Mouse (Mus musculus): ENCODE results near the gene Trim3.

Gene Trim3

DNA sequence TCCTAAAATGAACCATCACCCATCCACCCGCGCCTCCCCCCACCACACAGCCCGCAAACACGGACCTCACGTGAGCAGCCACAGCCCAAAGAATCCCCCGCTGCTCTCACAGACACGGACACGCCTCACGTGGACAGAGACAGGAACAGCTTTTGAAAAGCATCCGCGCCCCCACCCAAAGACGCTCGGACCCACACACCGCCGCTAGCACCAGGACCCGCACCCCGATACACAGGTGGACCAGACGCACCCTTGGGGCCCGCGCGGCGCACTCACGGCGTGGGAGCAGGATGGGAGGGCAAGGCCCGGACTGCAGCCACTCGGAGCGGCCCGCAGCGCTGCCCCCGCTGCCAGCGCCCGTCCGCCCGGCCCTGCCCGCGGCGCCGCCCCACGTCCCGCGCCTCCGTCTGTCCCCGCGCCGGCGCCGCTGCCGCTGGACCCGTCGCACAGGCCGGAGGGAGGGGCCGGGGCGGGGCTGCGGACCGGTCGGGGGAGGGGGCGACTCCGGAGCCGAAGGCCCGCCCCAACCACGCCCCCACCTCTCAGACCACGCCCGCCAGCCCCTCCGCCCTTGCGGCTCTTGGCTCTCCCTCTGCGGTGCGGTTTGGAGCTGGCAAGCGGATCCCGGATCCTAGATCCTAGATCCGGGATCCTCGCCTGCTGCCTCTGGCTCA is at the start of gene Trim3:
Gene Trim3 (minus strand): TSS at position 445 of the 674 bp plus-strand sequence.
- peak; percentile 95 for DNase-seq

DNA sequence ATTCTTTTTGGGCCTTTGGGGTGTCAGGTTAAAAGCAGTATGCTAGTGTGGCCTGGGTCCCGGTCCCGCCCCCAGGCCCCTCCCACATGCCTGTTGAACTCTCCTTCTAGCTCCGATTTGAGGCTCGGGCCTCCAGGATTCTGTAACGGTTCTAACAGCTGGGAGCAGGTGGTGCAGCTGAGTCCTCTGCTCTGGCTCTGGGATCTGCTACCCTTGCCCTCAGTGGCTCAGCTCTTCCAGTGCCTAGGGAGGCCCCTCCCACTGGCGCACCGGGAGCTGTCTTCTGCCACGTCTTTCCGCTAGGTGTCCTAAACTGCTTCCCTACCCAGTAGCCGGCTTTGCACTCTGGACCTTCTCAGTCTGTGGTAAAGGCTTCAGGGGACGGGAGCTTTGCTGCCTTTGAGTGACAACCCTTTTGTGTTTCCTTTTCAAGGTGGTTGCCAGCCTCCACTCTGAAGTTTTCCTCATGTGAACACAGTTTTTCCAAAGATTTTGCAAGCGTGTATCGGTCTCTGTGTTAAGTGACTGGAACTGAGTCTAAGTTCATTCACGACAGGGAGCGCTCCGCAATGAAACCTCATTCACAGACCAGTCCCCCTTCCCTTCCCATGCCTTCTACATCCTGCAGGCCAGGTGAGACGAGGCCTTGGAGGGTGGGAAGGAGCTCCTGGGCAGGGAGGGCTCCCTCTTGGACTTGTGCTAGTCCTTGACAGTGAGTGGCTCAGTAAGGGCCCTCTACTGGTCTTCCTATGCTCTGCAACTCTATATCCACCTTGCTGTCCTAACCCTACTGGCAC is 17.5 kb upstream of the Trim3 start, which contains the start of gene Dnhd1:
Gene Dnhd1 (plus strand): TSS at position 189 of the 797 bp plus-strand sequence.
- DNase-seq: peak; percentile 77

DNA sequence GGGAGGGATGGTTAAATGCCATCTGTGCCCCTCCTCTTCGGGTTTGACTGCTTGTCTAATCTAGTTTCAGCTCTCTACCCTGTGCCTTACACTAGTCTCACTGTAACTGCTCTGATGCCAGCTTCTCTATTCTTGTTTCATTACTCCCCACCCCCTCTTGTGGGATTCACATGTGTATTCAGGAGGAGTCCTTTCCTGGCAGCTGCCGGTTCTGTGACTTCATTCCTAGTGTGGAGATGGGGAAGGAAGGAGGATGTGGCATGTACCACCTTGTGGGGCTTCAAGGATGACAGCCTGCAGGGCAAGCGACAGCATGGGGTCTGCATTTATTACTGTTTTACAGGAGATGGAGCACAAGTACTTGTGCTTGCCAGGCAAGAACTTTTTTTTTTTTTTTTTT is 8.6 kb upstream of the Trim3 start:
- no peak for DNase-seq

DNA sequence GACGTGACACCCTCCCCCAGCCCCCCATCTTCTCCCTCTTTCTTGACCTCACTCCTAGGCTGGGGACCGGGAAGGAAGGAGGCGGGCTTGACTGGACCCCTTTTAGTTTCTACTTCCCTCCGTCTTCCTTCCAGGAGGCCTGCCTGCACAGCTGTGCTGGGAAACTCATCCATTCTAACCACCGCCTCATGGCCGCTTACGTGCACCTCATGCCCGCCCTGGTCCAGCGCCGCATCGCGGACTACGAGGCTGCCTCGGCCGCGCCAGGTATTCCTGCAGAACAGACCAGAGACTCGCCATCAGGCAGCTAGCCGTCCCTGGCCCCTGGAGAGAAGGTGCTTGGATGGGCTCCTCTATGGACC is 7.5 kb upstream of the Trim3 start:
- no peak for DNase-seq

DNA sequence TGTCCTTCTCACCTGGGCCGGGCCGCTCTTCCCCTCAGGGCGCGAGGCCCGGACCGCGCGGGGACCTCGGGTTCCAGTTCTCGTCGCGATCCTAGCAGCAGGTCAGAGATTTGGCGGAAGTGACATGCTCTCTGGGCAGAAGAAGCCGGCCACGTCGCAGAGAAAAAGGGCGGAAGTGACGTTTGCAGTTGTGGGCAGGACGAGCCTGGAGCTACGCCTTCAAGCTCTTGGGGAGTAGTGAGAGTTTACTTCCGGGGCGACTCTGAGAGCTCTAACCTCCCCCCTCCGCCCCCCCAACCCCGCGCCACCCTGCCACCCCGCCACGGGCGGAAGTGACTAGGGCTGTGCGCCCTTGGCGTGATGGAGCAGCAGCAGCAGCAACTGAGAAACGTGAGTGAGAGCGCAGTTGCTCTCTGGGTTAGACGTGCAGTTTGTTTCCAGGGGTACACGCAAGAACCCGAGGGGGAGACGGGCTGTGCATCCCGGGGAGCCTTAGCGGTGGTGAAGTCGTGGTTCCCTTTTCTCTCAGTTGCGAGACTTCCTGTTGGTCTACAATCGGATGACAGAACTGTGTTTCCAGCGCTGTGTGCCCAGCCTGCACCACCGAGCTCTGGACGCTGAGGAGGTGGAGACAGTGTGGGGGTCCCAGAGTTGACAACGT is 7.0 kb upstream of the Trim3 start, which contains the start of the genes Arfip2 and Gm45799:
Gene Arfip2 (minus strand): TSS at position 184 of the 661 bp plus-strand sequence.
Gene Gm45799 (plus strand): TSS at position 320 of the 661 bp plus-strand sequence.
- peak; percentile 98 for DNase-seq

DNA sequence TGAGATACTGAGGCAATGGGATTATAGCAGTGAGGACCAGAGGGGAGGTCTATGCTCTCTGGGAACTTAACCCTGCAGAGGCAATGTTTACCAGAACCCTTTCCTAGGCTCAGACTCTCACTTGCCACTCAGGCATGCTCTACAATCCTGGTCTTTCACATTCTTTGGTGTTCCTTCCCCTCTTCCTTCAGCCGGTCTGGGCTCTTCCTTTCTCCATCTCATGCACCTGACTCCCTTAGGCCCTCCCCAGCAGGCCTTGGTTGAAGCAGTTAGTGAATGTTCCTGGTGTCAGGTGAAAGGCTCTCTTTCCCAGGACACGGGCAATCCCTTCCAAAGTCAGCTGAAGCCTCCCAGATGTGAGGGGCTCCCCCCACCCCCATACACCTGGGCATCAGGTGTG is 6.4 kb upstream of the Trim3 start, which contains the start of gene Timm10b:
Gene Timm10b (plus strand): TSS at position 301 of the 400 bp plus-strand sequence.
- no peak for DNase-seq

DNA sequence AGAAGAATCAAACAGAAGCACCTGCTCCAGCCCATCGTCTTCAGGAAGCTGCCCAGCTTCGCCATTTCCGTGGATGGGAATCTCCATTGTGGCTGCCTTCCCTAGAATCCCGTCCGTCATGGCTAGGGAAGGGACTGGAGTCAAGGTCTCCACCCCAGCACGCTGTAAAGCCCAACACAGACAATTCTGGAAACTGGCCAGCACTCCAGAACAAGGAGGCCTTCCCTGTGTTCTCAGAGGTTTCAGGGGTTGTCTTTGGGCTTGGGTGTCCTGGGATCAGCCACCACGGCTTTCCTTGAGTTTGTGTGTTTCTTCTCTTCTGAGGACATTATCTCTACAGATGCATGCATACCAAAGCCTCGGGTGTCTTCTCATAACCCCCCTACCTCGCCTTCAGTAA is 5.9 kb upstream of the Trim3 start:
- DNase-seq: peak; percentile 47

DNA sequence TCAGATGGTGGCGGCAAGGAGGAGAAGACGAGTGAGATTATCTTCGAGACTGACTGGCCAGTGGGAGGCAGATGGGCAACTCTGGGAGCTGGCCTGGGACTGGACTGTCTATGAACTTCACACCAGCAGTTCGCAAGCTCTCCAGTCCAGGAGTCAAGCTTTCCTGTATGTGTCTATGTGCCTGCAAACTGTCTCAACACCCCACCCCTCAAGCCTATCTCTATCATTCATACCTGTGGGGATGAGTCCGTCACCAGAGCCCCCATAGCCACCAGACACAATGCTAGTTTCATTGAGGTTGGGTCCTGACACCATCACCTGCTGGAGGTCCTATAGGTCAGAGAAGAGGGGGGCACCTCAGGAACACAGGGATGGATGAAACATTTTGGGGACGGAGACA is 5.4 kb upstream of the Trim3 start:
- DNase-seq: no peak

DNA sequence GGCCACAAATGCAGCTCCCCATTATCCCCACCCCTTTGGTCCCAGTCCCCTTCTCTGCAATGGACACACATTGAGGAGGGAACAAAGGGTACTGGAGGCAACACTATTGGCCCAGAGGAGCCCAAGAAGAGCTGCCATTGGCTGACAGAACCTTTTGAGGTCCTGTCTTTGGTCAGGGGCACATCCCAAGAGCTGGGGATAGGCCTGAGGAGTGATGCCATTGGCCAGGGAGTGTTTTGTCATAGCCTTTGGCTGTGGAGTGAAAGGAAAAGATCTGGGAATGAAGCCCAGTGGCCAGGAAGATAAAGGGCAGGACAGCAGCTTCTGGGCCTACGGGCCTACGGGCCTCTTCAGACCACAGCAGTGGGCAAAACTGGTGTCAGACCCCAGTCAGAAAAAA is 2.4 kb upstream of the Trim3 start:
- no peak for DNase-seq

DNA sequence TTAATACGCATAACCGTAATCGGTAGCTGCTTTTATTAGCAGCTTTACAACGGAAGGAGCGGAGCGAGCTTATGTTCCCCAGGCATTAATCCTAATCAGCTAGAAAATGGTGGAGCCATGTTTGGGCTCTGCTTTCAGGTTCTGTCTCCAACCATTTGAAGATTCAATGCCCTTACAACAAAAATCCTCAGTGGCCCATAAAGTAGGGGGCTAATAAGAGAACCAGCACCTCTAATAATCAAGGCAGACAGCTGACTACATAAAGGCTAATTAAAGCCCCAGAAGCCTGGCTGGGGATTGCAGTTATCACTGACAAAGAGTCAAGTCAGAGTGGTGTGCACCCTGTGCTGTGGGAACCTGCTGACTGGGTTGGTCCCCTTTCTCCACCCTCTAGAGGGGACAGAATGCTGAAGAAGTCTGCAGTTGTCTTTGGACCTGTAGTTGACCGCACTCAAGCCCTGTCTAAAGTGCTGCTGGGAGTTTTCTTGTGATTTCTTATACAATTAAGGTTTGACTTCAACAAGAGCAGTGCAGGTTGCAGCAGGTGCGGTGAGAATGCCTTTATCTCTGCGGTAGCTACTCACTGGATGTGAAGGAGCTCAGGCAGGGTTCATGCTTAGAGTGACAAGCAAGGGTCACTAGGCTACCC is 1.0 kb upstream of the Trim3 start:
- no peak for DNase-seq

DNA sequence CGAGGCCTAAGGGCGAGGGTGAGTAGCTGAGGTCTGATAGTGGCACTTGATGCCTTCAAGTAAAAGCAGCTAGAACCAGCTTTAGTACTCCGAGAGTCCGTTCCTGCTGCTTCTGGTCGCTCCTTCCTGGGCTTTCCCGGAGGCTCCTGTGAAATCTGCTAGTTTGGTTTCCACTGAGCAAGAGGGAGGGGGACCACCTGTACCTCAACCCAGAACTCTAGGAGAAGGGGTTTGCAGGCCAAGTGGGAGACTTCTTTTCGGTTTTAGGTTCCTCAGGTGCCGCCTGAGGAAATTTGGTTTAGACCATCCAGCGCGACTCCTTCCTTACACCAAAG is 397 bp upstream of the Trim3 start:
- DNase-seq: no peak

DNA sequence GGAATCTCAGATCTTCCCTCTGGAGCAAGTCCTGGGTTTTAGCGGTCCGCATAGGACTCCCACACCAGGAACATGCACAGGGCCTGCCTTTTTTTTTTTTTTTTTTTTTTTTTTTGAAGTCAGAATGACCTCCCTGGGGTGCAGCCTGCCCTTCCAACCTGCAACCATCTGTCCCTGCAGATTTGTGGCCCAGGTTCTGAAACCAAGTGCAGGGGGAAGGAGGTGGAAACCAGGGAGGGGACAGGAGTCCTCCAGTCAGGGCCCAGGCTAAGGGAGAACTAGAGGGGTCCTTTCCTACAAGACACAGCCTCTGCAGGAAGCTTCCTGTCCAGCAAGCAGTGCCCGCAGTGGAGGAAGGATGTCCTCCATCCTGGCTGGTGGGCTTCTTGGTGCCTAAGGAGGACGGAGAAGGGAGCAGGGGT is 809 bp downstream of the Trim3 start:
- DNase-seq: no peak

DNA sequence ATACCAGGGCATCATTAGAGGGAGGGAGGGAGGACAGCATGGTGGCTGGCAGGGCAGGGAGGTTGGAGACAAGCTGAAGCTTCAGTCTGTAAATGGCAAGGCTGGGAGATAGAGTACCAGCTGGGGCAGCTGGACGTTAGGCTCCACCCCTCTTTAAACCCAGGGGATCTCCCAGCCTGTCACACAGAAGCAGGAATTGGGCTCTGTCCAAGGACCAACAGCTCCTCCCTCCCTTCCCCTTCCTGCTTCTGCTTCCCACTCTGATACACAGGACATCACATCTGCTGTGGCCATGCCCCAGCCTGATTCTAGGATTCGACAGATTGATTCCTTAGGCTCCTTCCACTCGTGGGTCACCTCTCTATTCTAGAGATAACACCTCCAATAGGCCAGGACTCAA is 4.7 kb downstream of the Trim3 start:
- peak; percentile 77 for DNase-seq

DNA sequence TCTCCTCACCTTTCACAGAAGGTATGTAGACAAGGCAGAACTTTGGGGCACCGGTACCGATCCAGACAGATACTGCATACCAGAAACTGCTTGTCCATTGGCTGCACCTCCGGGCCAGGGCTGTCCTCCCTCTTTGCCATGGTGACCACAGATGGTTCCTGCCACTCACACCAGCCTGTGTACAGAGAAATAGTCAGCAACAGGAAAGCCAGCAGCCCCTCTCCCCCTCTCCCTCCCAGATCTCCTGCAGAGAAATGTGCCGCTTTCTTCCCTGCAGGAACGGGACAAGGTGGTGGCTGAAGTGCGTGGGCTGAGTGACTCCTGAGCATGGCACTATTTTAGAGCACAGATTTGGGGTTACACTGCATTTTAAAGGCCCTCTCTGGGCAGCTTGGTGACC is 8.0 kb downstream of the Trim3 start:
- peak; percentile 57 for DNase-seq

DNA sequence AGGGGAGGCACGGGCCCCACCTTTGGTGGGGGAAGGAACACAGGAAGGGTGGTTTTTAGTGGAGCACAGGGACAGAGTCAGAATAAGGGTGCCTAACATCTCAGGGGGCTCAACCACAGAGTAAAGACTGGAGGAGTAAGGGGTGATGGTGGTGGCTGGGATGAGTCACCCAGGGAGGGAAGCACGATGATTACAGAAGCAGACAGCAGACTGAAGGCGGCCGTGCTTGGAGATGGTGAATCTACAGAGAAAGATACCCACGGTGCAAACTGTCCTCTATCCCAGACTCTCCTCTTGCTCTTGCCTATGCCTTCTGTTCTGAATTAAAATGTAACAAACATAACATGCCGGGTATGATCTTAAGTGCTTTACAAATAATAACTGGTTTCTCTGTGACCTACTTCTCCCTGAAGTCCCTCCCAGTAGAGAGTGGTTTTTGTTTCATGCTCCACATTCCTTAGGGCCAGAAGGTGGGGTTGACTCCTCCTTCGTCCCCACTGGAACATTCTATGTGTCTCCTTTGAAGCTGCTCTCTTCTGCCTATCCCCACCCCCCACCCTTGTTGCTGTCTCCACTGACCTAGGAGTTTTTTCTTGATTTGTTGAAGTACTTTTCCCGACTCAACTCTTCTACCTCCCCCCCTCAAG is 11.6 kb downstream of the Trim3 start:
- no peak for DNase-seq

DNA sequence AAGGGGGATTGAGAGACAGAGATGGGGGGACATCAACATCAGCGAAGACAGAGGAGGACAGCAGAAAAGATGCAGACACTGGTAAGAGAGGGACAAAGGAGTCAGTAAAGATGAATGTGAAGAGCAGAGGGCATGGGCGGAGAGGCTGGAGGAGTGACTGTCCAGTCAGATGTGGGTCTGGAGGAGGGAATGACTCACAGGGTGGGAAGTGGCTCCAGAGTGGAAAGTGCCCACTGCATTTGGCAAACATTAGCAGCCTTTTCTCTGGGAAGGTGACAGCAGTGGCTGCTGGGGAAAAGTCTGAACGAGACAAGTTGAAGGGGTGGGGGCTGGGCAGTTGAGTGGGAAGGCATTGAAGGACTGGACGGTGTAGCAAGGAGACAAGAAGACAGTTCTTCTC is 12.3 kb downstream of the Trim3 start:
- DNase-seq: no peak

DNA sequence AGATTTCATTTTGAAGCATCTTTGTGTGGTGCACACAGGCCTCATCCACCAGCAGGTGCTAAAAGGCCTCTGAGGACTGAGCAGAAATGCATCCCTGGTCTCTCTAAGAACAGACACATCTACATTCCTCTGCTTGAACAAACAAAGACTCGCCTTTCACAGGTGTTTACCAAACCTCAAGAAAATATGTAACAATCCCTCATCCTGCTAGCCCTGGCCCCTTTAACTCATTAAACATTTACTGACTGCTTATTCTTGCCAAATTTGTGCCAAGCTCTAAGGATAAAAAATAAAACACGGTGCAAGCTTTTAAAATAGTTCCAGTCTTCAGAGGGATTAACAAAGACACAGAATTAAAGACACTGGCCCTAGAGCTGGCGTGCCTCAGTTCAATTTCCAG is 13.7 kb downstream of the Trim3 start:
- DNase-seq: no peak

DNA sequence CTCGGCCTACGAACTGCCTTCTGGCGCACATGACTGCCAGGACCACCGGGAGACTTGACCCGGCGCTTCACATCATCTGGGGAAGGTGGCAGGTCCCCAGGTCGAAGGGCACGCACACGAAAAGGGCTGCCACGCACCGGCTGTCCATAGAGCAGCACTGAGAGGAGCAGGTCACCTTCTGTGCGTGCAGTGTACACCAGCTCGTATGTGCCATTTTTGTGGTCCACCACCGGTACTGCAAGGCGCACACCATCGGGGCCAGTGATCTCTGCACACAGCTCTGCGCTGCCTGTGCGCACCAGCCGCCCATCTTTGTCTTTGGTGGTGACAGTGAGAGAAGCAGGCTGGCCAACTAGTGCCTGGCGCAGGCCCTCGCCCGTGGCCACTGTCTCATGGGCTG is 15.6 kb downstream of the Trim3 start:
- no peak for DNase-seq

DNA sequence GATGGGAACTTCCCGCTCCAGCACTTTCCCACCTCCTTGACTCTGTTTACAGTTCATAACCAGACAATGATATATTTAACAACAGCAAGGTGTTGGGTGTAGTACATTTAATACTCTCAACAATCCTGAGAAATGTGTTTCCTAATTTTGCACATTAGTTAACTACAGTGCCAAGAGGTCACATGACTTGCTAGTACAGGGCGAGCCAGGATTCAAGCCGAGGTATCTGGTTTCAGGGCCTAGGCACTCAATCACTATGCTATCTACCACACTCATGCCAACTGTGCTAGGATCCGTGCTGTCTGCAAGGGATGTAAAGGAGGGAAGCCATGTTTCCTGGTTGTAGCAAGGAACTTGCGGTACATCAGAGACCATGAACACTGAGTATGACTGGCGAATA is 16.8 kb downstream of the Trim3 start:
- no peak for DNase-seq

DNA sequence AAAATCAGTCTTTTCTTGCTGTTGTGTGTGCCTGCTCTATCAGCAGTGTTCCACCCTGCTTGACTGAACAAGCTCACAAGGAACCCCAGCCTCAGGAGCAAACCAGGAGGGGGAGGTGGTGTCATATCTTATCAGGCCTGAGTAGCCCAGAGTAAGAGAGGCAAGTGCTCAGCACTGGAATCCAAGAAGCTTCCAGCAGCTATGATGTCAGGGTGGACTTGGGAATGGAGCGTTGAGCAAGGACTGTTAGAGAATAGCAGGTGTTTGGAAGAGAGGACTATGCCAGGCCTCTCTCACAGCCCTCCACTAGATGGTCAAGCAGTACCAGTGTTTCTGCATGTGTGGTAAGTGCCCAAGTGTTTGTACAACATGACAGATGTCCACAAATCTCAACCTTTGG is 17.7 kb downstream of the Trim3 start:
- no peak for DNase-seq

DNA sequence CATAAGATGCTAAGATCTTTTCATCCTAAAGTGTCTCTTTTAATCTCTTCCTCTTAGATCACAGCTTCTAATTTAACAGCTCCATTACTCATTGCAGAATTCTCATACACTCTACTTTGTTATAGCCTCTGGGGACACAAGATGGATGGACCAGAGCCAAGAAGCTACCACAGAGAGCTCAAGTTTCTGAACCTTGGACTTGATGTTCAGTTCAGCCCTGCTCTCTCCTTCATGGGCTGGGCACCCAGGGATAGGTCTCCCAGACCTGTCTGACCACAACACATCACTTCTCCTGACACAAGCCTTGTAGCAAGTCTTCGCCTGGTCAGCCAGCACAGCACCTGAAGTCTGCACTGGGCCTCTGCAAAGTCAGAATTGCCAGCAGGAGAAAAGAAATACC is 19.0 kb downstream of the Trim3 start:
- DNase-seq: no peak

DNA sequence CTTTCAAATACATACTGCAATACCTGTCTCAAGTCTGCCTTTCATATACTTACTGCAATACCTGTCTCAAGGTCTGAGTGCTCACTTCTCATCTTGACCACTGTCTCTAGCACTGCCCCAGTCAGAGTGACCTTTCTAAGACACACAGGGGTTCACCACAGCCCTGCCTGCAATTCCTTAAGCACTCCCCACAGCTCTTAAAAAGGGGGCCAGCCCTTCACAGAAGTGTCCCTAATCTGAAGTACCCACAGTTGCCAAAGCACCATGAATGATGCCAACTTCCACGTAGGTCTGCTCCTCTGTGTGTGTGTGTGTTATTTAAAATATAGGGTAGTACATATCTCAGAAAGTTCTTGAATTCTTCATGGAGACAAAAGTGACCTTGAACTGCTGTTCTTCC is 21.6 kb downstream of the Trim3 start:
- DNase-seq: no peak

DNA sequence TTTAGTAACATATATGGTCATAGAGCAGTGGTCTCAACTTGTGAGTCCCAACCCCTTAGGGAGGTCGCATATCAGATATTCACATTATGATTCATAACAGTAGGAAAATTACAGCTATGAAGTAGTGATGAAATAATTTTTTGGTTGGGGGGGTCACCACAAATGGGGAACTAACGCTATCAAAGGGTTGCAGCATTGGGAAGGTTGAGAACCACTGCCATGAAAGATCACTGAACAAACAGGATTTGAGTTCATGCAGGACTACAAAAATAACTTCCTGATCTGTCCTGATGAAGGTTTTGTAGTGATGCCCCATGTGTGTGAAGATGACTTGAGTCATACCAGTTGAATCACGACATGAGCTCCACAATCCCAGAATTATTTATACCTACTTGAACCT is 24.9 kb downstream of the Trim3 start:
- no peak for DNase-seq
